Mouse (Mus musculus) CD8-positive naive resting alpha-beta T cell, adult 2 months (primary cell): Measurements from ENCODE around the gene Gm49405.
"Not testable (repeated sequence)": the region's sequence is repeated elsewhere in the genome, so short reads cannot be mapped to it uniquely, and the experiment has no call there.

Experiments
- DNase-seq, 2 experiments: peaks; one replicate each; pipeline ENCODE4 v3.0.0; 2022; ENCODE audit warnings: low read depth in 2 of 2, low spot score in 2 of 2

Gm49405 gene

GRCm38 (mm10) chr19:4049069-4049468 is 48.6 kb downstream of the Gm49405 start:
- DNase-seq, result not testable (repeated sequence)

DNA sequence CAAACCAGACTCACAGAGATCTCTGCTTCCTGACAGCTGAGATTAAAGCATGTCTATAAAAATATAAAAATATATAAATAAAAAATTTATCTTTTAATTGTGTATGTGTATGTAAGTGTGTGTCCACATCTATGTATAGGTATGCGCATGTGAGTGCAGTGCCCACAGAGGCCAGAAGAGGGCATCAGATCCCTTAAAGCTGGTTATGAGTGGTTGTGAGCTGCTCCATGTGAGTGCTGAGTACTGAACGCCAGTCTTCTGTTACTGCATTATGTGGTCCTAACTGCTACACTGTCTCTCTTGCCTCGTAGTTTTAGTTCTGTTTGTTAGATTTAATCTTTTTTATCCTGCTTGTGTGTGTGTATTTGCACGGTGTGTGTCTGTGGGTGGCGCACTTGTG is 50.6 kb downstream of the Gm49405 start:
- no peak for DNase-seq

GRCm38 (mm10) chr19:4051741-4052515 is 51.5 kb downstream of the Gm49405 start:
- peak; percentile 70 to 79 for DNase-seq

GRCm38 (mm10) chr19:4052516-4053030 is 52.1 kb downstream of the Gm49405 start:
- no peak for DNase-seq

- no peak for DNase-seq
Measured at GRCm38 (mm10) chr19:4054613-4055012, 54.2 kb downstream of the Gm49405 start.
